Mouse (Mus musculus): ENCODE measurements around the gene Pcp4l1. TPM values are rescaled to one million over a fixed set of nuclear protein-coding genes. Genes with fewer than 3 reads are reported as not detected.
A peak's percentile ranks its signal among the peaks of the same experiment; 100 is the strongest.

Gene Pcp4l1
- polyA plus RNA-seq, 1 experiment from 2014 or later, result 7.3 TPM

DNA sequence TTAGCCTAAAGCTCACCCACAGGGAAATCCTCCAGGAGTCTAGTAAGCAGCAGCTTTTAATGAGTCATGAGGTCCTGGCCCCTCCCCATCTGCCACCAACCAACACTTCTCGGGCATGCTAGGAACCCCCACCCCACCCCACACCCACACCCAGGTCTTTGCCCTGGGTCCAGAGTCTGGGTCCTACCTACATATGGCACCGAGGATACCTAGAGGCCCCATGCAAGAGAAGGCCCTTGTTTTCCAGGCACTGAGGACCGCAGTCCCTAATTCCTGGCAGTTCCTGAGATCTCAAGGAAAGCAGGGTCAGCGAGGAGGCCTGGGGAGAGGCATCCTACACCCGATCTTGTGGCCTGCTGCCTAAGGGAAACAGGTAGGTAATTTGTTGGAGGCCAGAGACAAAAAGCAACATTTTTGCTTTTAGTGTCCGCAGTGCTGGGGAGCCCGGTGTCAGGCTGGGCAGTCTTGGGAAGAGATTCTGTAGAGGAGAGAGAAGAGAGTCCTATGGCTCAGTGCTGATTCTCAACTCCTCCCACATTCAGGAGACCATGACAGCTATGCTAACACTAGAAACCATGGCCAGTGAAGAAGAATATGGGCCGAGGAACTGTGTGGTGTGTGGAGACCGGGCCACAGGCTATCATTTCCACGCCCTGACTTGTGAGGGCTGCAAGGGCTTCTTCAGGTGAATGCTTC lies 17.9 kb upstream of the Pcp4l1 start, which contains the start of gene Nr1i3:
Nr1i3 (plus strand) TSS at position 170 of the 696 bp plus-strand sequence.
- Histone ChIP-seq H3K9me3 (no peaks in the 10 kb centered on the region), H3K27me3 (ENCODE audit: poor library complexity, severe bottlenecking) (peaks cover 3% of the 10 kb centered on the region), H3K27ac (no peak within 1 kb of the TSS; the same call in 1 of the 2 replicates), H3K36me3 (replicated peaks) (peaks cover 10% of the 10 kb centered on the region), H3K4me3 (no peak within 1 kb of the TSS), H3K4me1 (peaks cover 16% of the 10 kb centered on the region)
- no peak for DNase-seq (ENCODE audit: extremely low spot score, low spot score)
- WGBS, result 70% methylated on average over 10 of the region's 10 CpGs

DNA sequence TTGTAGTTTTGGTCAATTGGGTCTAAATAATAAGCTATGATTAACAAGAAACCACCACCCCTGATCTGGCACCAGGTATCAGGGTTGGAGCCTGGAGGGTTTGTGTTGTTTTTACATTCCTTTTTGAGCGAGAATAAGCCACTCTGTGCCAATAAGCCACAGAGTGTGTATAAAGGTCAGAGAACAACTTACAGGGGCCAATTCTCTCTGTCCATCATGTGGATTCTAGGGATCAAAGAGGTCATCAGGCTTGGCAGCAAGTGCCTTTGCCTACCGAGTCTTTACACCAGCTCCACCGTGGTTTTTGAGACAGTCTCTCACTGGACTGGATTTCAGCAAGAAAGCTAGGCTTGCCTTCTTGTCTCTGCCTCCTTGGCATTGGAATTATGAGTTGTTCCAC lies 16.8 kb upstream of the Pcp4l1 start:
- 52% methylated on average over 3 of the region's 3 CpGs for WGBS
- Histone ChIP-seq H3K9me3 (no peaks in the 10 kb centered on the region), H3K4me3 (no peak overlapping the region), H3K36me3 (replicated peaks) (no peaks in the 10 kb centered on the region), H3K27ac (no peak overlapping the region), H3K27me3 (ENCODE audit: poor library complexity, severe bottlenecking) (peaks cover 3% of the 10 kb centered on the region), H3K4me1 (peaks cover 16% of the 10 kb centered on the region)
- no peak for DNase-seq (ENCODE audit: extremely low spot score, low spot score)

DNA sequence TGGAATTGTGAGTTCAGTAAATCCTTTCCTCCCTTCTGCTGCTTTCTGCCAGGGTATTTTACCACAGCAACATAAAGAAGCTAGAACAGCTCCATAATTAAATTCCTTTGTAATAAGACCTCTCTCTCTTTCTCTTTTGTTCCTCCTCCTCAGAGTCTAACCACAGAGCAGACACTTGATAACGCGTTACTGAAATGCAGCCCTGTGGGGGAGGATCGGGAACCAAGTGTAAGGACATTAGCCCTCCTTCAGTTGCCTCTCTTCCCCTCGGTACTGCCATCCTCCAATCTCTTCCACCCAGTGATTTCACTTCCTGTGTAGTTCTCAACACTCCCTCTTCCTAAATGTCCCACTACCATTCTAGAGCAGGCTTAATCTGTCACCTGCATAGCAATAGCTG lies 13.3 kb upstream of the Pcp4l1 start:
- Histone ChIP-seq H3K36me3 (replicated peaks) (no peaks in the 10 kb centered on the region), H3K9me3 (no peaks in the 10 kb centered on the region), H3K4me3 (no peak overlapping the region), H3K27ac (no peak overlapping the region), H3K4me1 (peaks cover 22% of the 10 kb centered on the region), H3K27me3 (ENCODE audit: poor library complexity, severe bottlenecking) (peaks cover 3% of the 10 kb centered on the region)
- WGBS, result 22% methylated on average over 4 of the region's 4 CpGs
- no peak for DNase-seq (ENCODE audit: extremely low spot score, low spot score)

DNA sequence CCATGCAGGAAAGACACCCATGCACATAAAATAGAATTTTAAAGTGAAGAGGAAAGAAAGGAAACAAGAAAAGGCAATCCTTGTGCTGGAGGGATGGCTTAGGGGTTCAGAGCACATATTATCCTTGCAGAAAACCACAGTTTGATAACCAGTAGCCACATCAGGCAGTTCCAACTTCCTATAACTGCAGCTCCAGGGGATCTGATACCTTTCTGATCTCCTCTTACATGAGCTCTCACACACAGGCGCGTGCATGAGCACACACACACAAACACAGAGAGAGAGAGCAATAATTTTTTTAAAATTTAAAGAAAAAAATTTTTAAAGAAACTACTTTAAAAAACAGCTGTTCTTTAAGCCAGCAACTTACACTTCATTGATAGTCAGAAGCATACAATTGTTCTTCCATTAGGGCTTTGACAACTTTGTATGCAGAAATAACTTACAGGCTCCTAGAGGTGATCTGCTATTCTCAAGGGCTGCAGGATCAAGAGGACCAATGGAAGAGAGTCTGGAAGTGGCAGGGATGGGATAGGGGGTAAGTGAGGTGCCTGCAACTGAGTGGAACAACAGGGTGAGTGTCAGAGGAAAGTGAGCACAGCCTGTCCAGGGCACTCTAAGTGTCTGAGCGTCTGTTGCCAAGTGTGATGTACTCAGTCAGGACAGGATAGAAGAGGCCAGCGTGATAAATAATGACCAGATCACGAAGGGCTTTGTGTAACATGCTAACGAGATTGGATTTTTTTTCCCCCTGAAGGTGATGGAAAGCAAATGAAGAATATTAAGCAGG lies 9.8 kb upstream of the Pcp4l1 start:
- 75% methylated on average over 6 of the region's 6 CpGs for WGBS
- H3K4me1 ChIP-seq, result peaks cover 16% of the 10 kb centered on the region
- DNase-seq (ENCODE audit: extremely low spot score, low spot score), result no peak
- no peaks in the 10 kb centered on the region for H3K36me3 ChIP-seq (replicated peaks)
- no peaks in the 10 kb centered on the region for H3K9me3 ChIP-seq
- H3K27me3 ChIP-seq (ENCODE audit: poor library complexity, severe bottlenecking), result peaks cover 4% of the 10 kb centered on the region
- no peak overlapping the region for H3K4me3 ChIP-seq
- no peak overlapping the region for H3K27ac ChIP-seq

DNA sequence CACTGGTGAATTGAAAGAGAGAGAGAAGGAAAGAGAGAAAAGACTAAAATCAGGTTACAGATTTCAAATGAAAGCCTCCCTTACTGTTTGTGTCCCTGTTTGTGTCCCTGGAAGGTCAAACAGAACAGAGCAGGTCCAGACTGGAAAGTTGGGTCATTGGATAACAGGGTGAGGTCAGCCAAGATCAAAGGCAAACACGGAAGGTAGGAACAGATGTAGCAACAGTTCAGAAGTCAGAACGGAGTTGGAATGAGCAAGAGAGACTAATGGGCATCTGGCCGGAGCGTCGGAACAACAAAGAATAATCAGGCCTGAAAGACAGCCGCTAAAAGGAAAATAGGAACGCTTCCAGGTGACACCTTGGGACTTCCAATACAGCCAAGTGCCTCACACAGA lies 8.2 kb upstream of the Pcp4l1 start:
- H3K27ac ChIP-seq, result no peak overlapping the region
- peaks cover 9% of the 10 kb centered on the region; the same call in 1 of the 2 replicates for H3K27me3 ChIP-seq (ENCODE audit: poor library complexity, severe bottlenecking)
- H3K4me3 ChIP-seq, result no peak overlapping the region
- peaks cover 11% of the 10 kb centered on the region for H3K4me1 ChIP-seq
- no peaks in the 10 kb centered on the region for H3K36me3 ChIP-seq (replicated peaks)
- WGBS, result 68% methylated on average over 7 of the region's 7 CpGs
- H3K9me3 ChIP-seq, result no peaks in the 10 kb centered on the region
- no peak for DNase-seq (ENCODE audit: extremely low spot score, low spot score)

DNA sequence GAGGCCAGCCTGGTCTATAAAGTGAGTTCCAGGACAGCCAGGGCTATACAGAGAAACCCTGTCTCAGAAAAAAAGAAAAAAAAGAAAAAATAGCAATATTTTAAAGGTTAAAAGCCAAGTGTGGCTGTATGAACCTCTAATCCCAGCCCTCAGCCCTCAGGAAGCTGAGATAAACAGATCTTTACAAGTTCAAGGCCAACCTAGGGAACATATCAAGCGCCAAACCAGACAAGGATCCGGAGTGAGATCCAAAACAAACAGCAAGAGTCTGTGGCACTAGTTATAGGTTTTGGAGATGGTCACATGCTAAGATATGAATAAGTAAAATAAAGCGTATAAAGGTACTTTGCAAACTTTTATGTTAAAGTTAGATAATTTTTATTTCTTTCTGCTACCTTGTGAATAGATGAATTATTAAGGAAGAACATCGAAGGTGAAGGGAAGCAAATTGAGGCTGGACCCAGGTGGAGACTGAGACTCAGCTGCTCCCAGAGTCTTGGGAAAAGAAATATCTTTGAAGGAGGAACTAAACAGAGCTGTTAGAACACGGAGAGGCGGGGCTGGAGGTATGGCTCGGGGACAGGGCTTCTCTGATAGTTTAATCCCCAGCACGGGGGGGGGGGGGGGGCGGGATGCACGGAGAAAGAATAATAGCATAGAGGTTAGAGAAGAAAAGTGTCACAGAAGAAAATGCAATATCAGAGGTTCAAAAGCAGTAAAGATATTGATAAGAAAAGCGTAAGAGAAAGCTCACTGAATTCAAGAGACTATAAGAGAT lies 7.6 kb upstream of the Pcp4l1 start:
- Histone ChIP-seq H3K36me3 (replicated peaks) (no peaks in the 10 kb centered on the region), H3K4me3 (no peak overlapping the region), H3K4me1 (peaks cover 9% of the 10 kb centered on the region; the same call in 1 of the 2 replicates), H3K27ac (no peak overlapping the region), H3K27me3 (ENCODE audit: poor library complexity, severe bottlenecking) (peaks cover 15% of the 10 kb centered on the region), H3K9me3 (no peaks in the 10 kb centered on the region)
- DNase-seq (ENCODE audit: extremely low spot score, low spot score), result no peak
- 53% methylated on average over 11 of the region's 11 CpGs for WGBS

DNA sequence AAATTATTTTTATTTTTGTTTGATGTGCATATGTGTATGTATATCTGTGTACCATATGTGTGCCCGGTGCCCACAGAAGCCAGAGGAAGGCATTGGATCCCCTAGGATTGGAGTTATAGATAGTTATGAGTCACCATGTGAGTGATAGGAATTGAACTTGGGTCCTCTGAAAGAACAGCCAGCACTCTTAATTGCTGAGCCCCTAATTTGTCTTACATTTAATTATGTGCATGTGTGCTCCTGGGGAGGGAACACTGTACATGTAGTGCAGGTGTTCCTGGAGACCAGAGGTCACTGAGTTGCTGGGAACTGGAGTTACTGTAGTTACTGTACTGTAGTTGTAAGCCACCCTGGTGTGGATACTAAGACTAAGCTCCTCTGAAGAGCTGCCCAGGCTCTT lies 4.7 kb upstream of the Pcp4l1 start:
- H3K27me3 ChIP-seq (ENCODE audit: poor library complexity, severe bottlenecking), result peaks cover 44% of the 10 kb centered on the region
- DNase-seq (ENCODE audit: extremely low spot score, low spot score), result no peak
- no peaks in the 10 kb centered on the region for H3K36me3 ChIP-seq (replicated peaks)
- 92% methylated on average over 1 of the region's 1 CpGs for WGBS
- no peak overlapping the region for H3K4me3 ChIP-seq
- peaks cover 10% of the 10 kb centered on the region for H3K4me1 ChIP-seq
- H3K27ac ChIP-seq, result no peak overlapping the region
- H3K9me3 ChIP-seq, result no peaks in the 10 kb centered on the region

DNA sequence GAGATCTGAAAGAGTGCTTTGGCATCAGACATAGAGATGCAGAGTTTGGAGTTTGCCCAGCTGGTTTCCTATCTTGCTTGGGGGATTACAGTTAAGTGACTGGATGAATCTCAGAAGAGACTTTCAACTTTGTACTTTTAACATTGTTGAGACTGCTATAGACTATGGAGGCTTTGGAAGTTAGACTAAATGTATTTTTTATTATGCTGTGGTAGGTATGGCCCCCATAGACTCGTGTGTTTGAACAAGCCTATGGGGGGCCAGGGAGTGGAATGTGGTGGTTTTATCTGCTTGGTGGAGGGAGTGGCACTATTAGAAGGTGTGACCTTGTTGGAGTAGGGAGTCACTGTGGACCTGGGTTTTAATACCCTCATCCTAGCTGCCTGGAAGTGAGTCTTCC lies 3.5 kb upstream of the Pcp4l1 start:
- no peak overlapping the region for H3K4me3 ChIP-seq
- 79% methylated on average over 1 of the region's 1 CpGs for WGBS
- H3K27ac ChIP-seq, result no peak overlapping the region
- H3K4me1 ChIP-seq, result peaks cover 22% of the 10 kb centered on the region
- peaks cover 56% of the 10 kb centered on the region for H3K27me3 ChIP-seq (ENCODE audit: poor library complexity, severe bottlenecking)
- DNase-seq (ENCODE audit: extremely low spot score, low spot score), result no peak
- no peaks in the 10 kb centered on the region for H3K36me3 ChIP-seq (replicated peaks)
- no peaks in the 10 kb centered on the region for H3K9me3 ChIP-seq

DNA sequence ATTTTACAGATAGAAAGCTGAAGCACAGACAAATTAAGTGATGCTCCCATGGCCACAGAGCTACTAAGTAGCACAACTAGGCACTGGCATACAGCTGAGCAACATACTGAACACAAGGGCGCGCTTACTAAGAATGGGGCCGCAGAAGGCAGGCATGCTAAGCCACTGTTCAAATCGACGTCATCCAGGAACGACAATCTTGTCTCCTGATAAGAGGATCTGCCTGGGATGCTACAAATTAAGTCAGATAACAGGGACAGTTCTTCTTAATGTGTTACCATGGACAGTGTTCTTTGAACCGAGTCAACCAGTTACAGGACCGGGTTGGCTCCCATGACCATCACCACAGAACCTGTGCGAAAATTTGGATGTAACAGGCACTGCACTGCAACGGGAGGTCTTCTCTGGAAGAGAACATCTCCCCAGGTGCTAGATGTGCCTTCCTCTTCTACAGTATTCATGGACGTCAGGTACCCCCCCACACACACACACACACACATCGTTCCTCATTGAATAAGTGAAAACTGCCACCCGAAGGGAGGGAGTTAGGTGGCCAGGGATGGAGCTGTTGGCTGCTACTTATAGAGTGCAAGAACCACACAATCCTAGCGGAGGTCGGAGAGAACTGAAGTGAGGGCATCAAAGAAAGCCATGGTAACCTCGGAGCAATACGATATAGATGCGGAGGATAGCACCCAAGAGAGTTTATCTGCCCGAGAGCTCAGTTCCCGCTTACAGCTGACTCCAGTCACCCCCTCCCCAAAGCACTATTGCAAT lies 834 bp downstream of the Pcp4l1 start:
- Histone ChIP-seq H3K36me3 (replicated peaks) (no peaks in the 10 kb centered on the region), H3K27me3 (ENCODE audit: poor library complexity, severe bottlenecking) (peaks cover 96% of the 10 kb centered on the region), H3K4me3 (peak overlapping the region; percentile 69), H3K9me3 (no peaks in the 10 kb centered on the region), H3K4me1 (peaks cover 42% of the 10 kb centered on the region), H3K27ac (no peak overlapping the region)
- DNase-seq (ENCODE audit: extremely low spot score, low spot score), result no peak
- 3% methylated on average over 20 of the region's 20 CpGs for WGBS

DNA sequence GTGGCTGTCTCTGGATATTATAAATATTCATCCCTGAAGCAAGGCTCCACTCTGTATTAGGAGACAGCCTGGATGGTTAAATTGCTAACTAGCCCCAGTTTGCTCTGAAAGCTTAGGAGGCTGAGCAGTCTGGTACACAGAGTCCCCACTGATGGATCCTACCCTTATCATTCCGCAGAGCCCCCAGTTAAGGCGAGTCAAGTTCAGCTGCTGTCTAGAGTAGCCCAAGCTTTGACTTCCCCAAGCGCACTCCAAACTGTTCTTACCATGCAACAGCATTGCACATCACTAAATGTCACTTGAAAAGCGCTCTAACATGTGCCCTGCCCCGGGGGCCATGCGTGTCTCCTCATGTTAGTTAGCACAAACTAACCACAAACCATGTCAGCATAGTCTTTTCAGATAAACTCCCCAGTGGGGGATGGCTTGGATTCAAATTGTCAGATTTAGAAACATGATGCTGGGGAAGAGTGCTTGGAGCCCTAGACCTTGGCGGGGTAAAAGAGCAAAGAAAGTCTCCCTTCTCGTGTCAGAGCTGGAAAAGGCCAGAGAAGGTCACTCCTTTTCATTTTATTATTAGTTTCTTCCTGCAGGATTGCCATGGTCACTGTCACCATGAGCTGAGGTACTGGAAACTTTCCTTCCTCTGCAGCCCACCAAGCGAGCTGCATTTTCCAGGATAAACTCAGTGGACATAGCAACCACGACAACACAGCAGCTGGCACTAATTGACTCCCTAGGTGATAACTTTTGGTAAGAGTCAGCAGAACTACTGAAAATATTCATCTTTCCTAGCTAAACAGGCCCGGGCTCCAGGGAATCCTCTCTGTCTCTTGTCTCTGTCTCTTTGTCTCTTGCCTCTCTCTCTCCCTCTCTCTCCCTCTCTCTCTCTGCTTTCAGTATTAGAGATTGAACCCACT lies 1.9 kb downstream of the Pcp4l1 start:
- Histone ChIP-seq H3K4me3 (peak overlapping the region; percentile 69; the same call in 1 of the 2 replicates), H3K27ac (no peak overlapping the region), H3K4me1 (peaks cover 50% of the 10 kb centered on the region), H3K36me3 (replicated peaks) (no peaks in the 10 kb centered on the region), H3K27me3 (ENCODE audit: poor library complexity, severe bottlenecking) (peaks cover 99% of the 10 kb centered on the region), H3K9me3 (no peaks in the 10 kb centered on the region)
- no peak for DNase-seq (ENCODE audit: extremely low spot score, low spot score)
- 22% methylated on average over 11 of the region's 11 CpGs for WGBS

DNA sequence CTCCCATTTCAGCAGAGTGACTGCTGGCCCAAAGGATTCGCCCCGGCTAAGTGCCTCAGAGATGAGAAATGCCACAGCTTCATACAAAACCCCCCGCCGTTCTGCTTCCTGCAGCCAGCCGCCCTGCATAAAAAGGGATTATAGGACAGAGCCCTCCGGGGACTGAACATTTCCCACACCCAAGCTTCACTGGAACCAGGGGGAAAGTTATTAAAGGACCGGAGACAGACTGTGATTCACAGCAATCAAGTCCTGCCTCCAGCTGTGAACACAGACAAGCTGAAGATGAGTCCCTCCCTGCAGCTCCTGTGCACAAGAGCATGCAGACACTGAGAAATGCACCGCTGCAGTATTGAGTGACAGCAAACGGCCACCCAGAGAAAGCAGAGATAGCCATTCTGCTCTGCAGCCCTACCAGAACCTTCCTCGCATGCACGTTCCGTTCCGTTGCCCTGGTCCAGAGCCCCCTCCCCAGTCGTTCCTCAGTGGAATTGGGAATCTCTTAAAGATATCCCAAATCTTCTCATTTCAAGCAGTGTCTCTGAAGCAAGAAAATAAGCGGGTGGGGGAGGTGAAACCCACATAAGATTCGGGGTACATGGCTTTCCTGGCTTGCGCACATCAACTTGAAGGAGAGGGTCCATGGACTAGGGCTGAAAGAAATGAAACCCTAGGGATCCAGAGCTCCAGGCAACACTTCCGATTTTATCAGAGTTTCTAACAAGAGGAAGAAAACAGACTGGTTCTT lies 2.8 kb downstream of the Pcp4l1 start:
- Histone ChIP-seq H3K27ac (peak overlapping the region; percentile 2; the same call in 1 of the 2 replicates), H3K27me3 (ENCODE audit: poor library complexity, severe bottlenecking) (peaks cover 91% of the 10 kb centered on the region), H3K9me3 (no peaks in the 10 kb centered on the region), H3K36me3 (replicated peaks) (no peaks in the 10 kb centered on the region), H3K4me1 (peaks cover 59% of the 10 kb centered on the region), H3K4me3 (peak overlapping the region; percentile 43)
- peak; percentile 42 for DNase-seq (ENCODE audit: extremely low spot score, low spot score)
- WGBS, result 3% methylated on average over 18 of the region's 18 CpGs

Measured in forebrain, embryonic 10.5 days (tissue).